Comparison of ENCODE assay signal across 9 mouse cellular contexts in the genomic region with DNA sequence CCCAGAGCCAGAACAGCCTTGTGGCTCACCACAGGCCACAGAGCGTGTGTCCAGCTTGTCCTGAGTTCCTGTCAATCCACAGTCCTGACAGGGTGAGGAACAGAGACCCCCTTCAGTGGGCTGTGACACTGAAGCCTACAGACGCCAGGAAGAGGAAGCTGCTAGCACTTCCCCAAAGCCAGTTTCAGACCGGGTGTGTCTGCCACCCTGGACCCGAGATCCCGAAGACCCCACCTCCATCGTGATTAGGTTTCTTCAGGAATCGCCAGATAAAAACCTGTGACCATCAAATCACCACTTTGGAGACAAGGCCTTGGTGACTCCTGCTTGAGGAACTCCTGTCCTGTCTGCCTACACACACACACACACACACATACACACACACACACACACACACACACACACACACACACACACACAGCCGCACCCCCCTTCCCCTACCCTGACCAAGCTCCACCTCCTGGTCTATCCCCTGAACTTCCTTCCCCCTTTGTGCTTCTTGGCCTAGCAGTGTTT. TPM values are rescaled to one million over a fixed set of nuclear protein-coding genes. Genes with fewer than 3 reads are reported as not detected.
A peak's percentile ranks its signal among the peaks of the same experiment; 100 is the strongest.
DNase-seq lines count a peak whose midpoint lies in the region; ATAC-seq and TF ChIP-seq lines count a peak whose summit lies in the region.
"Had no signal": no experiment of that assay in that cellular context is flagged by ENCODE, and none has a peak within 500 bp of the region (broad histone marks: within the 10 kb centered on the region; RNA-seq: fewer than 3 reads in every experiment).

No protein-coding gene starts in this region.

- no peaks in the 10 kb centered on the region for H3K9me3 ChIP-seq in kidney, embryonic 15.5 days (replicated peaks)
- no peaks in the 10 kb centered on the region for H3K9me3 ChIP-seq in neural tube, embryonic 15.5 days (replicated peaks)
- no peaks in the 10 kb centered on the region for H3K9me3 ChIP-seq in hindbrain, embryonic 11.5 days (ENCODE audit: control insufficient read depth, low read length)

- no peak for ATAC-seq in kidney, embryonic 15.5 days (replicated peaks; ENCODE audit: low FRiP score)
- ATAC-seq in neural tube, embryonic 15.5 days (ENCODE audit: low FRiP score), result no peak
- no peak for ATAC-seq in hindbrain, embryonic 11.5 days (ENCODE audit: low FRiP score)

- DNase-seq in kidney, adult 9 months, result no peak
- peak; percentile 33 to 55 for DNase-seq in kidney, postnatal 4 days
- no peak for DNase-seq in cerebellum, adult 2 months
- no peak for DNase-seq in gastrocnemius, adult 8-10 months (ENCODE audit: low spot score in 2 of 2)
- DNase-seq in hindbrain, embryonic 11.5 days (ENCODE audit: low spot score), result no peak

- H3K9ac ChIP-seq in kidney, embryonic 15.5 days, result no peak overlapping the region
- no peak overlapping the region for H3K9ac ChIP-seq in neural tube, embryonic 15.5 days (replicated peaks)
- H3K9ac ChIP-seq in hindbrain, embryonic 11.5 days (ENCODE audit: low read depth, low read length), result no peak overlapping the region

- no peaks in the 10 kb centered on the region for H3K27me3 ChIP-seq in kidney, embryonic 15.5 days
- no peaks in the 10 kb centered on the region for H3K27me3 ChIP-seq in neural tube, embryonic 15.5 days (replicated peaks)
- no peaks in the 10 kb centered on the region for H3K27me3 ChIP-seq in cerebellum, adult 2 months (ENCODE audit: control insufficient read depth, insufficient read depth, low read length)
- H3K27me3 ChIP-seq in hindbrain, embryonic 11.5 days (ENCODE audit: control insufficient read depth, insufficient read depth, low read length), result no peaks in the 10 kb centered on the region

- 43% methylated on average over 8 of the region's 8 CpGs for WGBS in kidney, embryonic 15.5 days
- WGBS in bone marrow, adult 2 months, result 4% methylated on average over 8 of the region's 8 CpGs
- 44% methylated on average over 8 of the region's 8 CpGs for WGBS in neural tube, embryonic 15.5 days
- WGBS in cerebellum, adult 2 months, result 42% methylated on average over 8 of the region's 8 CpGs
- 41% methylated on average over 8 of the region's 8 CpGs for WGBS in hindbrain, embryonic 11.5 days

- peaks cover 37% of the 10 kb centered on the region for H3K4me1 ChIP-seq in kidney, embryonic 15.5 days
- H3K4me1 ChIP-seq in bone marrow, adult 2 months (ENCODE audit: control insufficient read depth, insufficient read depth, low read length), result peaks cover 3% of the 10 kb centered on the region; the same call in 1 of the 2 replicates
- H3K4me1 ChIP-seq in neural tube, embryonic 15.5 days, result peaks cover 34% of the 10 kb centered on the region
- no peaks in the 10 kb centered on the region for H3K4me1 ChIP-seq in cerebellum, adult 2 months (ENCODE audit: control insufficient read depth, insufficient read depth, low read length)
- peaks cover 6% of the 10 kb centered on the region for H3K4me1 ChIP-seq in hindbrain, embryonic 11.5 days (replicated peaks; ENCODE audit: control insufficient read depth, insufficient read depth, low read length)

- TF ChIP-seq CTCF in bone marrow, adult 2 months (IDR thresholded peaks at IDR 0.05; ENCODE audit: control insufficient read depth, insufficient read depth, low read length), result no peak
- TF ChIP-seq CTCF in cerebellum, adult 2 months (IDR thresholded peaks at IDR 0.05; ENCODE audit: borderline replicate concordance, insufficient read depth, low read depth, low read length), result no peak

- TF ChIP-seq POLR2A in bone marrow, adult 2 months (IDR thresholded peaks at IDR 0.05; ENCODE audit: borderline replicate concordance, control insufficient read depth, low read depth, low read length), result no peak
- no peak for TF ChIP-seq POLR2A in cerebellum, adult 2 months (IDR thresholded peaks at IDR 0.05; ENCODE audit: borderline replicate concordance, insufficient read depth, low read length)

- no peaks in the 10 kb centered on the region for H3K36me3 ChIP-seq in kidney, embryonic 15.5 days
- no peaks in the 10 kb centered on the region for H3K36me3 ChIP-seq in neural tube, embryonic 15.5 days
- H3K36me3 ChIP-seq in hindbrain, embryonic 11.5 days (ENCODE audit: control insufficient read depth, insufficient read depth, low read length), result no peaks in the 10 kb centered on the region

- H3K27ac ChIP-seq in kidney, embryonic 15.5 days, result 0 out of 2 replicates have a peak overlapping the region, but pooled peaks have one; percentile 7
- peak overlapping the region; percentile 78 for H3K27ac ChIP-seq in bone marrow, adult 2 months (ENCODE audit: control insufficient read depth, insufficient read depth, low read depth, low read length, poor library complexity)
- peak overlapping the region; percentile 4; the same call in 1 of the 2 replicates for H3K27ac ChIP-seq in neural tube, embryonic 15.5 days (replicated peaks)
- no peak overlapping the region for H3K27ac ChIP-seq in cerebellum, adult 2 months (ENCODE audit: insufficient read depth, low read length)
- H3K27ac ChIP-seq in hindbrain, embryonic 11.5 days (ENCODE audit: low read depth, low read length), result no peak overlapping the region

- no peak overlapping the region for H3K4me3 ChIP-seq in kidney, embryonic 15.5 days (replicated peaks)
- peak overlapping the region; percentile 4 for H3K4me3 ChIP-seq in bone marrow, adult 2 months (replicated peaks; ENCODE audit: control insufficient read depth, low read depth, low read length)
- no peak overlapping the region for H3K4me3 ChIP-seq in neural tube, embryonic 15.5 days (replicated peaks)
- no peak overlapping the region for H3K4me3 ChIP-seq in cerebellum, adult 2 months (replicated peaks; ENCODE audit: insufficient read depth, low read depth, low read length)
- no peak overlapping the region for H3K4me3 ChIP-seq in hindbrain, embryonic 11.5 days (ENCODE audit: low read depth, low read length)

- H3K4me2 ChIP-seq in kidney, embryonic 15.5 days, result no peak overlapping the region
- no peak overlapping the region for H3K4me2 ChIP-seq in neural tube, embryonic 15.5 days
- H3K4me2 ChIP-seq in hindbrain, embryonic 11.5 days (replicated peaks; ENCODE audit: low read depth, low read length), result no peak overlapping the region

RNA-seq across cellular contexts. Expression of gene Gnai2, which starts 5.1 kb away (rescaled TPM):
- 403 and 424 TPM in 2 replicates for polyA plus RNA-seq in kidney, embryonic 15.5 days (2015; fragmentation: Nextera tagmentation; extraction: Ambion mirVana)
- 198 and 273 TPM in 2 replicates for polyA plus RNA-seq in bone marrow, adult 2 months (2011; ENCODE audit: insufficient read depth, insufficient read length, low replicate concordance, missing spikeins)
- 262 and 325 TPM in 2 replicates for polyA plus RNA-seq in neural tube, embryonic 15.5 days (2015; fragmentation: Nextera tagmentation; extraction: Ambion mirVana)
- polyA plus RNA-seq in cerebellum, adult 2 months (2012; rRNA removed), result 273 and 301 TPM in 2 replicates
- 10 to 100 TPM; 62.4 to 78.5 (median 71.2) TPM for total RNA-seq in gastrocnemius, adult 8-10 months (2022)
- 529 and 534 TPM in 2 replicates for polyA plus RNA-seq in hindbrain, embryonic 11.5 days (2014; fragmentation: Nextera tagmentation; extraction: Ambion mirVana)

RNA-seq across cellular contexts. Expression of gene Slc38a3, which starts 29.0 kb away (rescaled TPM):
- polyA plus RNA-seq in kidney, embryonic 15.5 days (2015; fragmentation: Nextera tagmentation; extraction: Ambion mirVana), result 7.1 and 8.1 TPM in 2 replicates
- polyA plus RNA-seq in bone marrow, adult 2 months (2011; ENCODE audit: insufficient read depth, insufficient read length, low replicate concordance, missing spikeins), result 1.8 and 4.7 TPM in 2 replicates
- polyA plus RNA-seq in neural tube, embryonic 15.5 days (2015; fragmentation: Nextera tagmentation; extraction: Ambion mirVana), result 35.1 and 35.4 TPM in 2 replicates
- polyA plus RNA-seq in cerebellum, adult 2 months (2012; rRNA removed), result 145 and 152 TPM in 2 replicates
- 10 to 100 TPM; 37.4 to 49.3 (median 45.9) TPM for total RNA-seq in gastrocnemius, adult 8-10 months (2022)
- 8.0 and 9.8 TPM in 2 replicates for polyA plus RNA-seq in hindbrain, embryonic 11.5 days (2014; fragmentation: Nextera tagmentation; extraction: Ambion mirVana)

RNA-seq across cellular contexts. Expression of gene Sema3b, which starts 31.3 kb away (rescaled TPM):
- polyA plus RNA-seq in kidney, embryonic 15.5 days (2015; fragmentation: Nextera tagmentation; extraction: Ambion mirVana), result 21.1 and 22.5 TPM in 2 replicates
- 2.1 TPM in 1 of 2 replicates, not detected in the other for polyA plus RNA-seq in bone marrow, adult 2 months (2011; ENCODE audit: insufficient read depth, insufficient read length, low replicate concordance, missing spikeins)
- polyA plus RNA-seq in neural tube, embryonic 15.5 days (2015; fragmentation: Nextera tagmentation; extraction: Ambion mirVana), result 6.6 and 9.7 TPM in 2 replicates
- 3.9 and 6.4 TPM in 2 replicates for polyA plus RNA-seq in cerebellum, adult 2 months (2012; rRNA removed)
- 10 to 100 TPM in 2 of 4 experiments, 1 to 10 TPM in 2; 8.7 to 12.4 (median 10.1) TPM for total RNA-seq in gastrocnemius, adult 8-10 months (2022)
- 1.4 and 1.6 TPM in 2 replicates for polyA plus RNA-seq in hindbrain, embryonic 11.5 days (2014; fragmentation: Nextera tagmentation; extraction: Ambion mirVana)

RNA-seq across cellular contexts. Expression of gene Gnat1, which starts 39.2 kb away (rescaled TPM):
- polyA plus RNA-seq in kidney, embryonic 15.5 days (2015; fragmentation: Nextera tagmentation; extraction: Ambion mirVana), result 3.9 and 4.6 TPM in 2 replicates
- not detected in 2 replicates for polyA plus RNA-seq in bone marrow, adult 2 months (2011; ENCODE audit: insufficient read depth, insufficient read length, low replicate concordance, missing spikeins)
- polyA plus RNA-seq in neural tube, embryonic 15.5 days (2015; fragmentation: Nextera tagmentation; extraction: Ambion mirVana), result 2.5 and 2.9 TPM in 2 replicates
- 0.15 and 0.36 TPM in 2 replicates for polyA plus RNA-seq in cerebellum, adult 2 months (2012; rRNA removed)
- total RNA-seq in gastrocnemius, adult 8-10 months (2022), result not detected
- 0.84 and 1.2 TPM in 2 replicates for polyA plus RNA-seq in hindbrain, embryonic 11.5 days (2014; fragmentation: Nextera tagmentation; extraction: Ambion mirVana)
- total RNA-seq: layer of hippocampus, adult 18-20 months had no signal

RNA-seq across cellular contexts. Expression of gene Ifrd2, which starts 52.9 kb away (rescaled TPM):
- polyA plus RNA-seq in kidney, embryonic 15.5 days (2015; fragmentation: Nextera tagmentation; extraction: Ambion mirVana), result 47.8 and 55.8 TPM in 2 replicates
- 172 and 173 TPM in 2 replicates for polyA plus RNA-seq in bone marrow, adult 2 months (2011; ENCODE audit: insufficient read depth, insufficient read length, low replicate concordance, missing spikeins)
- 14.4 and 25.2 TPM in 2 replicates for polyA plus RNA-seq in neural tube, embryonic 15.5 days (2015; fragmentation: Nextera tagmentation; extraction: Ambion mirVana)
- polyA plus RNA-seq in cerebellum, adult 2 months (2012; rRNA removed), result 20.2 and 23.4 TPM in 2 replicates
- 10 to 100 TPM; 51.3 to 56.2 (median 54.0) TPM for total RNA-seq in gastrocnemius, adult 8-10 months (2022)
- 26.9 and 27.7 TPM in 2 replicates for polyA plus RNA-seq in hindbrain, embryonic 11.5 days (2014; fragmentation: Nextera tagmentation; extraction: Ambion mirVana)

Comparison
In these comparisons a context has a peak if more than half of its experiments do, and no peak if none do; other contexts are left out.
1. DNase-seq: peak in kidney, postnatal 4 days (2 of 2); none in kidney, adult 9 months (single experiment), cerebellum, adult 2 months (0 of 2), gastrocnemius, adult 8-10 months (0 of 2) and hindbrain, embryonic 11.5 days (single experiment).
2. H3K27ac ChIP-seq: peak in kidney, embryonic 15.5 days (single experiment), bone marrow, adult 2 months (single experiment) and neural tube, embryonic 15.5 days (single experiment); none in cerebellum, adult 2 months (single experiment) and hindbrain, embryonic 11.5 days (single experiment).